Mouse (Mus musculus) fat pad, adult 2 months (tissue): ENCODE measurements around the gene Vmn2r90.
A peak's percentile ranks its signal among the peaks of the same experiment; 100 is the strongest.
"Not testable (repeated sequence)": the region's sequence is repeated elsewhere in the genome, so short reads cannot be mapped to it uniquely, and the experiment has no call there.

Source experiments
- DNase-seq: peaks from one replicate; pipeline ENCODE4 v3.0.0-alpha.2; 2011; ENCODE audit warnings: low read depth, low spot score; ENCODE audit errors: extremely low read depth

Vmn2r90 gene

GRCm38 (mm10) chr17:17703447-17703846, at the start of gene Vmn2r90:
TSS of gene Vmn2r90 (plus strand) at chr17:17703747.
- DNase-seq, result no peak

- DNase-seq, result no peak
These were observed 48.3 kb upstream of the Vmn2r90 start for GRCm38 (mm10) chr17:17654997-17655828.

- DNase-seq, result no peak
These were observed 47.7 kb upstream of the Vmn2r90 start for GRCm38 (mm10) chr17:17655829-17656176.

- DNase-seq, result no peak
These were observed 24.8 kb upstream of the Vmn2r90 start for GRCm38 (mm10) chr17:17678781-17679180.

- DNase-seq, result no peak
These were observed 12.9 kb upstream of the Vmn2r90 start for GRCm38 (mm10) chr17:17690659-17691058.

GRCm38 (mm10) chr17:17732396-17732795, 28.8 kb downstream of the Vmn2r90 start:
- DNase-seq, result not testable (repeated sequence)

GRCm38 (mm10) chr17:17738635-17739034, 35.1 kb downstream of the Vmn2r90 start:
- DNase-seq, result no peak

- not testable (repeated sequence) for DNase-seq
These were observed 35.8 kb downstream of the Vmn2r90 start for GRCm38 (mm10) chr17:17739300-17739699.

GRCm38 (mm10) chr17:17739936-17740335, 36.4 kb downstream of the Vmn2r90 start:
- DNase-seq, result not testable (repeated sequence)

GRCm38 (mm10) chr17:17741516-17741915, 38.0 kb downstream of the Vmn2r90 start:
- peak; percentile 2 for DNase-seq

- not testable (repeated sequence) for DNase-seq
These were observed 45.8 kb downstream of the Vmn2r90 start for GRCm38 (mm10) chr17:17749371-17749770.

GRCm38 (mm10) chr17:17762614-17763293, 59.2 kb downstream of the Vmn2r90 start:
- no peak for DNase-seq

- no peak for DNase-seq
These were observed 60.7 kb downstream of the Vmn2r90 start for GRCm38 (mm10) chr17:17764206-17764605.

GRCm38 (mm10) chr17:17766481-17766880, 62.9 kb downstream of the Vmn2r90 start:
- DNase-seq, result no peak
